In the genomic region with DNA sequence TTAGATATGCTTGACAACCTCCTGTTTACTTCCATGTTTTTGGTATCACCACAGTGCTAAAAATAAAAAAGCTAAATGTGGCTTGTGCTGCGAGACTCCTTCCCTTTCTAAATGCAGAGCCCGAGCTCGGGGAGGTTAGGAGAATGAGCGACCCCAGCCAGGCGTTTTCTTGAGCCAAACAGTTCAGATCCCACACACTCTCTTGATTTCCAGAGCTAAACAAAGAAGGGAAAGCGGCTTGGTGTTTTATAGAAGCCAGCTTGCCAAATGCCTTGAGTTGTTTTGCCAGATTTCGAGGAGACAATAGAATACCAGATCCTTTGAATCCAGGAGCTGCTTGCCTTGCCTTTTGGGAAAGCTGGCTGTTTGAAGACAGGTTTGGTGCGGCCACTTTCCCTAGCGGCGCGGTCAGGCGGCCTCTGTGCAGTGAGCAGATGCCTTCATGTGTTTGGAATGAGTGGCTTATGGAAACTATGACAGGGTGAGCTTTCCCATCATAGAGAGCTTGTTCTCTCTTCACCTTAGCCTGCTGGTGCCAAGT, we compare ENCODE assay signal across 8 mouse cellular contexts. TPM values are rescaled to one million over a fixed set of nuclear protein-coding genes. Genes with fewer than 3 reads are reported as not detected.
DNase-seq lines count a peak whose midpoint lies in the region; ATAC-seq and TF ChIP-seq lines count a peak whose summit lies in the region.

No protein-coding gene starts in this region.

- TF ChIP-seq CTCF in cortical plate, adult 2 months (IDR thresholded peaks at IDR 0.05; ENCODE audit: extremely low read depth, insufficient read depth, low read length): no peak

- peak overlapping the region; percentile 76 for H3K9ac ChIP-seq in heart, embryonic 13.5 days

- H3K4me2 ChIP-seq in heart, embryonic 13.5 days: peak overlapping the region; percentile 54
- H3K4me2 ChIP-seq in myocyte (ENCODE audit: low read depth): peak overlapping the region; percentile 25

- H3K36me3 ChIP-seq in heart, embryonic 13.5 days: no peaks in the 10 kb centered on the region
- H3K36me3 ChIP-seq in myocyte (ENCODE audit: control insufficient read depth, insufficient read depth): no peaks in the 10 kb centered on the region

- H3K27me3 ChIP-seq in heart, embryonic 13.5 days (replicated peaks): no peaks in the 10 kb centered on the region
- peaks cover 4% of the 10 kb centered on the region for H3K27me3 ChIP-seq in myocyte (ENCODE audit: control insufficient read depth, insufficient read depth, insufficient read length)

- no peak; the same call in 1 of the 2 replicates for ATAC-seq in heart, embryonic 13.5 days (ENCODE audit: extremely low read depth, insufficient number of reproducible peaks, low FRiP score, low TSS enrichment)
- no peak for ATAC-seq in erythroblast, adult 5-6 weeks (replicated peaks; ENCODE audit: low FRiP score, poor library complexity, severe bottlenecking)

- H3K4me3 ChIP-seq in cortical plate, adult 2 months (ENCODE audit: insufficient read depth, low read length): no peak overlapping the region
- H3K4me3 ChIP-seq in heart, embryonic 13.5 days: peak overlapping the region; percentile 17; the same call in 1 of the 2 replicates
- no peak overlapping the region for H3K4me3 ChIP-seq in myocyte

- peaks cover 3% of the 10 kb centered on the region; the same call in 1 of the 2 replicates for H3K4me1 ChIP-seq in cortical plate, adult 2 months (ENCODE audit: control insufficient read depth, insufficient read depth, low read length)
- peaks cover 38% of the 10 kb centered on the region for H3K4me1 ChIP-seq in heart, embryonic 13.5 days

- peak; percentile 32 to 47 for DNase-seq in layer of hippocampus, postnatal 14 days (ENCODE audit: low spot score in 2 of 2)
- no peak for DNase-seq in layer of hippocampus, adult 9-11 months
- no peak for DNase-seq in adrenal gland, adult (ENCODE audit: inconsistent age in 2 of 2, low spot score in 1 of 2)
- no peak for DNase-seq in right cerebral cortex, adult 18-20 months

- H3K9me3 ChIP-seq in heart, embryonic 13.5 days: no peaks in the 10 kb centered on the region

- no peak for TF ChIP-seq POLR2A in cortical plate, adult 2 months (IDR thresholded peaks at IDR 0.05; ENCODE audit: extremely low read depth, insufficient read depth, low read length)
- no peak for TF ChIP-seq POLR2A in myocyte (IDR thresholded peaks at IDR 0.05; ENCODE audit: insufficient read length, low read depth)

- no peaks in the 10 kb centered on the region for H3K79me2 ChIP-seq in myocyte (ENCODE audit: control insufficient read depth, insufficient read depth)

- WGBS in heart, embryonic 13.5 days: 18% methylated on average over 12 of the region's 12 CpGs

- H3K27ac ChIP-seq in cortical plate, adult 2 months (ENCODE audit: insufficient read depth, low read length): peak overlapping the region; percentile 55
- H3K27ac ChIP-seq in heart, embryonic 13.5 days (replicated peaks): peak overlapping the region; percentile 99

- H3ac ChIP-seq in myocyte (ENCODE audit: control insufficient read depth, insufficient read length): no peak overlapping the region

TF ChIP-seq in myocyte, 11 proteins besides CTCF, POLR2A, EP300 and RAD21:
- no peak for TF ChIP-seq CEBPB (IDR thresholded peaks at IDR 0.05; ENCODE audit: insufficient read depth, poor library complexity, severe bottlenecking)

RNA-seq across cellular contexts. Expression of a gene that starts 50.0 kb away (rescaled TPM):
- total RNA-seq in layer of hippocampus, postnatal 14 days (2021): 10 to 100 TPM; 16.7 to 18.2 TPM
- 5.4 and 5.7 TPM in 2 replicates for polyA plus RNA-seq in cortical plate, adult 2 months (2012; rRNA removed)
- polyA plus RNA-seq in heart, embryonic 13.5 days (2015; fragmentation: Nextera tagmentation; extraction: Ambion mirVana): 43.9 and 44.8 TPM in 2 replicates
- 13.7 TPM for polyA plus RNA-seq in myocyte (2012; fragmentation: generic; extraction: Trizol)
- total RNA-seq in erythroblast, adult 5-6 weeks (2015; ENCODE audit: low replicate concordance): 27.0 and 37.1 TPM in 2 replicates
- total RNA-seq in erythroblast, adult 5-6 weeks (2017; ENCODE audit: low replicate concordance): 18.7 and 24.3 TPM in 2 replicates

Comparison
In these comparisons a context has a peak if more than half of its experiments do, and no peak if none do; other contexts are left out.
1. DNase-seq: peak in layer of hippocampus, postnatal 14 days (2 of 2); none in layer of hippocampus, adult 9-11 months (single experiment), adrenal gland, adult (0 of 2) and right cerebral cortex, adult 18-20 months (single experiment).